Comparison of ENCODE assay signal across 9 mouse cellular contexts in the genomic region with DNA sequence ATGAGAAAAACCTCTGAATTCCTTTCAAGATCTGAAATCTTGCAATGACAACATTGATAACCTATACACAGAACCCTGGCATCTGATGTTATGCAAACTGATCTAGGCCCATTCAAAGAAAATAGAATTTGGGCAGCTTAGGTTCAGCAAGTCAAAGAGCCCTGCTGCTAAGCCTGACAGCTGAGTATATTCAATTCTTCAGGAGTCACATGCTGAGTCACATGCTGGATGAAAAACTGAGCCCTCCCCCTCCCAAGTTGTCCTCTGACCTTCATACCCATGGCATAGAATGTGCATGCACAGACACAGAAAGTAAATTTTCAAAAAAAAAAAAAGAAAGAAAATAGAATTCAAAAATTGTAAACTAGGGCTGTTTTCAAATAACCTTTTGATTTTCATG.
DNase-seq lines count a peak whose midpoint lies in the region; ATAC-seq and TF ChIP-seq lines count a peak whose summit lies in the region.
"Had no signal": no experiment of that assay in that cellular context is flagged by ENCODE, and none has a peak within 500 bp of the region (broad histone marks: within the 10 kb centered on the region; RNA-seq: fewer than 3 reads in every experiment).

No protein-coding gene starts in this region.

- DNase-seq in forebrain, embryonic 10.5 days (ENCODE audit: extremely low spot score, low spot score): no peak
- peak; percentile 19 for DNase-seq in kidney, adult 11 months
- no peak for DNase-seq in kidney, postnatal 4 days
- DNase-seq in adipocyte (ENCODE audit: low spot score): peak; percentile 58
- no peak for DNase-seq in stomach, postnatal 0 days (ENCODE audit: low spot score)
- no peak for DNase-seq in ovary, postnatal 36 days (ENCODE audit: low spot score)

- H3K4me1 ChIP-seq in forebrain, embryonic 13.5 days: peaks cover 7% of the 10 kb centered on the region; the same call in 1 of the 2 replicates
- peaks cover 24% of the 10 kb centered on the region for H3K4me1 ChIP-seq in forebrain, embryonic 10.5 days
- peaks cover 18% of the 10 kb centered on the region for H3K4me1 ChIP-seq in kidney, embryonic 15.5 days
- no peaks in the 10 kb centered on the region for H3K4me1 ChIP-seq in stomach, postnatal 0 days (replicated peaks; ENCODE audit: control insufficient read depth, insufficient read depth)

- no peak overlapping the region for H3K4me3 ChIP-seq in forebrain, embryonic 13.5 days
- no peak overlapping the region for H3K4me3 ChIP-seq in forebrain, embryonic 10.5 days
- no peak overlapping the region for H3K4me3 ChIP-seq in kidney, embryonic 15.5 days (replicated peaks)
- no peak overlapping the region for H3K4me3 ChIP-seq in stomach, postnatal 0 days (ENCODE audit: low read depth, low read length)

- no peaks in the 10 kb centered on the region for H3K27me3 ChIP-seq in forebrain, embryonic 13.5 days
- no peaks in the 10 kb centered on the region for H3K27me3 ChIP-seq in forebrain, embryonic 10.5 days (ENCODE audit: poor library complexity, severe bottlenecking)
- H3K27me3 ChIP-seq in kidney, embryonic 15.5 days: no peaks in the 10 kb centered on the region
- no peaks in the 10 kb centered on the region for H3K27me3 ChIP-seq in stomach, postnatal 0 days (ENCODE audit: control insufficient read depth, insufficient read depth, low read length)

- TF ChIP-seq EP300 in stomach, postnatal 0 days (optimal IDR thresholded peaks at IDR 0.05): no peak

- no peak overlapping the region for H3K27ac ChIP-seq in forebrain, embryonic 13.5 days
- H3K27ac ChIP-seq in forebrain, embryonic 10.5 days: no peak overlapping the region
- H3K27ac ChIP-seq in kidney, embryonic 15.5 days: peak overlapping the region; percentile 33; the same call in 1 of the 2 replicates
- H3K27ac ChIP-seq in stomach, postnatal 0 days (replicated peaks): no peak overlapping the region

- H3K9ac ChIP-seq in forebrain, embryonic 13.5 days: no peak overlapping the region
- no peak overlapping the region for H3K9ac ChIP-seq in kidney, embryonic 15.5 days
- no peak overlapping the region for H3K9ac ChIP-seq in stomach, postnatal 0 days (ENCODE audit: low read length)

- no peak for TF ChIP-seq CTCF in stomach, postnatal 0 days (IDR thresholded peaks at IDR 0.05; ENCODE audit: low read depth)

- no peaks in the 10 kb centered on the region for H3K36me3 ChIP-seq in forebrain, embryonic 13.5 days (ENCODE audit: poor library complexity, severe bottlenecking)
- H3K36me3 ChIP-seq in forebrain, embryonic 10.5 days (replicated peaks): no peaks in the 10 kb centered on the region
- H3K36me3 ChIP-seq in kidney, embryonic 15.5 days: no peaks in the 10 kb centered on the region
- no peaks in the 10 kb centered on the region for H3K36me3 ChIP-seq in stomach, postnatal 0 days (ENCODE audit: control insufficient read depth, insufficient read depth, low read length)

- H3K9me3 ChIP-seq in forebrain, embryonic 13.5 days (replicated peaks): no peaks in the 10 kb centered on the region
- no peaks in the 10 kb centered on the region for H3K9me3 ChIP-seq in forebrain, embryonic 10.5 days
- H3K9me3 ChIP-seq in kidney, embryonic 15.5 days (replicated peaks): no peaks in the 10 kb centered on the region
- H3K9me3 ChIP-seq in stomach, postnatal 0 days (ENCODE audit: control insufficient read depth, low read length): no peaks in the 10 kb centered on the region

- H3K4me2 ChIP-seq in forebrain, embryonic 13.5 days: no peak overlapping the region
- H3K4me2 ChIP-seq in kidney, embryonic 15.5 days: no peak overlapping the region
- no peak overlapping the region for H3K4me2 ChIP-seq in stomach, postnatal 0 days (replicated peaks; ENCODE audit: low read depth)

- peak; percentile 30; the same call in 1 of the 2 replicates for ATAC-seq in forebrain, embryonic 13.5 days
- peak; percentile 62 for ATAC-seq in kidney, embryonic 15.5 days (replicated peaks; ENCODE audit: low FRiP score)
- no peak for ATAC-seq in stomach, postnatal 0 days (ENCODE audit: low FRiP score, low TSS enrichment)
- ATAC-seq: CD4-positive, CD25-positive, alpha-beta regulatory T cell, adult 4 months had no signal

Comparison
In these comparisons a context has a peak if more than half of its experiments do, and no peak if none do; other contexts are left out.
1. DNase-seq: peak in kidney, adult 11 months (single experiment) and adipocyte (single experiment); none in forebrain, embryonic 10.5 days (single experiment), kidney, postnatal 4 days (0 of 2), stomach, postnatal 0 days (single experiment) and ovary, postnatal 36 days (single experiment).